Mouse (Mus musculus) v-Abl transformed pro-B cells (cell line): ENCODE data around the gene Ncoa4.

Source experiments
- in situ Hi-C, 2 experiments: fragments of 400-800 bp; cut with MboI; formaldehyde crosslinking; loops; one replicate each; pipeline ENCODE4 v1.15.1; 2025; ENCODE audit not compliant: unreplicated experiment in 2 of 2

The Ncoa4 gene

GRCm38 (mm10) chr14:32154758-32155157 is 4.9 kb upstream of the Ncoa4 start:
- in situ Hi-C loops = loop anchor here (5.0 kb wide), 1 partner anchor 67 kb away; the partner anchor contains the start of genes Dph3 (in 2 of the 2) and Oxnad1 (in 2 of the 2)

- in situ Hi-C loops = loop anchor here in 1 of 2 experiments (5.0 kb wide), 1 partner anchor 72 kb away; the partner anchor contains the start of genes Dph3 and Oxnad1
Measured at GRCm38 (mm10) chr14:32159150-32159670, 455 bp upstream of the Ncoa4 start.

- in situ Hi-C loops = loop anchor here in 1 of 2 experiments (10.0 kb wide), 1 partner anchor 516 kb away; the partner anchor contains the start of genes Btd, Gm49387 and Hacl1
Measured at GRCm38 (mm10) chr14:32160563-32160962, 898 bp downstream of the Ncoa4 start.

- in situ Hi-C loops = loop anchor here in 1 of 2 experiments (10.0 kb wide), 1 partner anchor 516 kb away; the partner anchor contains the start of genes Btd, Gm49387 and Hacl1
Measured at GRCm38 (mm10) chr14:32161090-32161885, 1.6 kb downstream of the Ncoa4 start.

GRCm38 (mm10) chr14:32162231-32162630 is 2.6 kb downstream of the Ncoa4 start:
- in situ Hi-C loops = loop anchor here in 1 of 2 experiments (10.0 kb wide), 1 partner anchor 517 kb away; the partner anchor contains the start of genes Btd, Gm49387 and Hacl1

GRCm38 (mm10) chr14:32163203-32163888 is 3.7 kb downstream of the Ncoa4 start:
- in situ Hi-C loops = loop anchor here in 1 of 2 experiments (10.0 kb wide), 1 partner anchor 519 kb away; the partner anchor contains the start of genes Btd, Gm49387 and Hacl1

- in situ Hi-C loops = loop anchor here in 1 of 2 experiments (10.0 kb wide), 1 partner anchor 520 kb away; the partner anchor contains the start of genes Btd, Gm49387 and Hacl1
Measured at GRCm38 (mm10) chr14:32164173-32165051, 4.7 kb downstream of the Ncoa4 start.

- in situ Hi-C loops = loop anchor here in 1 of 2 experiments (10.0 kb wide), 1 partner anchor 521 kb away; the partner anchor contains the start of genes Btd, Gm49387 and Hacl1
Measured at GRCm38 (mm10) chr14:32165278-32166061, 5.8 kb downstream of the Ncoa4 start.

GRCm38 (mm10) chr14:32166062-32166441 is 6.4 kb downstream of the Ncoa4 start:
- in situ Hi-C loops = loop anchor here in 1 of 2 experiments (10.0 kb wide), 1 partner anchor 521 kb away; the partner anchor contains the start of genes Btd, Gm49387 and Hacl1

GRCm38 (mm10) chr14:32166840-32167239 is 7.2 kb downstream of the Ncoa4 start:
- in situ Hi-C loops = loop anchor here in 1 of 2 experiments (10.0 kb wide), 1 partner anchor 522 kb away; the partner anchor contains the start of genes Btd, Gm49387 and Hacl1

GRCm38 (mm10) chr14:32167326-32167725 is 7.7 kb downstream of the Ncoa4 start:
- in situ Hi-C loops = loop anchor here in 1 of 2 experiments (10.0 kb wide), 1 partner anchor 523 kb away; the partner anchor contains the start of genes Btd, Gm49387 and Hacl1

- in situ Hi-C loops = loop anchor here in 1 of 2 experiments (10.0 kb wide), 1 partner anchor 524 kb away; the partner anchor contains the start of genes Btd, Gm49387 and Hacl1
Measured at GRCm38 (mm10) chr14:32168653-32169231, 9.1 kb downstream of the Ncoa4 start.

- in situ Hi-C loops = no loop called here
Measured at GRCm38 (mm10) chr14:32170137-32170536, 10.5 kb downstream of the Ncoa4 start.

GRCm38 (mm10) chr14:32175310-32175709 is 15.6 kb downstream of the Ncoa4 start:
- in situ Hi-C loops = loop anchor here (25.0 kb wide), 2 partner anchors 513 to 813 kb away; no protein-coding TSS in a partner anchor

GRCm38 (mm10) chr14:32176590-32176989 is 16.9 kb downstream of the Ncoa4 start:
- in situ Hi-C loops = loop anchor here (25.0 kb wide), 2 partner anchors 514 to 814 kb away; no protein-coding TSS in a partner anchor

- in situ Hi-C loops = loop anchor here (25.0 kb wide), 2 partner anchors 517 to 817 kb away; no protein-coding TSS in a partner anchor
Measured at GRCm38 (mm10) chr14:32179393-32180195, 19.9 kb downstream of the Ncoa4 start.

- in situ Hi-C loops = loop anchor here (25.0 kb wide), 2 partner anchors 519 to 819 kb away; no protein-coding TSS in a partner anchor
Measured at GRCm38 (mm10) chr14:32180861-32181260, 21.2 kb downstream of the Ncoa4 start.
